Mouse (Mus musculus) embryonic fibroblast, embryonic 13.5 days (primary cell): ENCODE results near the gene Sdc4. TPM values are rescaled to one million over a fixed set of nuclear protein-coding genes. Genes with fewer than 3 reads are reported as not detected.

ENCODE experiments used
- H3K27ac ChIP-seq: 2 replicates; pipeline ENCODE4 v1.5.1; 2012; ENCODE audit warnings: low read length, control low read depth, inconsistent platforms; ENCODE audit not compliant: insufficient read depth
- H3K4me1 ChIP-seq: 2 replicates; pipeline ENCODE4 v1.6.1; 2011; ENCODE audit warnings: low read length; ENCODE audit not compliant: control insufficient read depth, insufficient read depth
- H3K4me3 ChIP-seq: 2 replicates; pipeline ENCODE4 v1.5.1; 2011; ENCODE audit warnings: mild to moderate bottlenecking, control low read depth, low read length; ENCODE audit not compliant: insufficient read depth
- CTCF ChIP-seq: IDR thresholded peaks from 2 replicates; pipeline ENCODE4 v1.5.1; 2011; ENCODE audit warnings: mild to moderate bottlenecking, control low read depth, low read length, moderate library complexity, borderline replicate concordance; ENCODE audit not compliant: insufficient read depth
- POLR2A ChIP-seq: IDR thresholded peaks from 2 replicates; pipeline ENCODE4 v1.6.1; 2011; ENCODE audit warnings: low read depth, mild to moderate bottlenecking, control low read depth, low read length, moderate library complexity
- polyA plus RNA-seq: library from polyadenylated mRNA; stranded (reverse); fragments of >200 nt; gene quantifications from 2 replicates; pipeline ENCODE4 v1.2.4, GENCODE M21; 2011; ENCODE audit warnings: low read depth; ENCODE audit not compliant: missing spikeins, insufficient read length

Gene Sdc4
- polyA plus RNA-seq, 1 experiment = 248 TPM

GRCm38 (mm10) chr2:164389020-164389419 is 54.7 kb downstream of the Sdc4 start, which contains the start of gene Slpi:
Gene Slpi, minus strand, starts transcription at chr2:164389095.
- H3K4me3 ChIP-seq = peak within 1 kb of the TSS; percentile 43
- no peak within 1 kb of the TSS for H3K27ac ChIP-seq
- TF ChIP-seq CTCF (no peak), POLR2A (no peak)
- peaks cover 2% of the 10 kb centered on the region; the same call in 1 of the 2 replicates for H3K4me1 ChIP-seq

GRCm38 (mm10) chr2:164386953-164387352 is 56.7 kb downstream of the Sdc4 start:
- TF ChIP-seq POLR2A = no peak
- peak; percentile 51; the same call in 1 of the 2 replicates for TF ChIP-seq CTCF
- no peak overlapping the region for H3K4me3 ChIP-seq
- peaks cover 6% of the 10 kb centered on the region for H3K4me1 ChIP-seq
- H3K27ac ChIP-seq = no peak overlapping the region

- H3K27ac ChIP-seq = no peak overlapping the region
- H3K4me3 ChIP-seq = no peak overlapping the region
- H3K4me1 ChIP-seq = peaks cover 6% of the 10 kb centered on the region
- TF ChIP-seq CTCF (no peak), POLR2A (no peak)
Measured at GRCm38 (mm10) chr2:164385927-164386763, 57.5 kb downstream of the Sdc4 start.

GRCm38 (mm10) chr2:164383656-164384399 is 59.9 kb downstream of the Sdc4 start:
- H3K27ac ChIP-seq = no peak overlapping the region
- H3K4me3 ChIP-seq = no peak overlapping the region
- TF ChIP-seq POLR2A (no peak), CTCF (no peak)
- peaks cover 6% of the 10 kb centered on the region for H3K4me1 ChIP-seq

- no peak for TF ChIP-seq CTCF
- TF ChIP-seq POLR2A = no peak
- peaks cover 6% of the 10 kb centered on the region for H3K4me1 ChIP-seq
- H3K4me3 ChIP-seq = no peak overlapping the region
- no peak overlapping the region for H3K27ac ChIP-seq
Measured at GRCm38 (mm10) chr2:164382971-164383370, 60.7 kb downstream of the Sdc4 start.

- no peak overlapping the region for H3K4me3 ChIP-seq
- H3K27ac ChIP-seq = no peak overlapping the region
- TF ChIP-seq POLR2A (no peak), CTCF (no peak)
Measured at GRCm38 (mm10) chr2:164381726-164382125, 62.0 kb downstream of the Sdc4 start.

GRCm38 (mm10) chr2:164377478-164378426 is 65.9 kb downstream of the Sdc4 start:
- no peaks in the 10 kb centered on the region for H3K4me1 ChIP-seq
- no peak overlapping the region for H3K27ac ChIP-seq
- no peak overlapping the region for H3K4me3 ChIP-seq
- no peak for TF ChIP-seq POLR2A
- no peak for TF ChIP-seq CTCF

More at GRCm38 (mm10) chr2:164381726-164382125, 62.0 kb downstream of the Sdc4 start:
- H3K4me1 ChIP-seq = peaks cover 6% of the 10 kb centered on the region

Other genes with a start within 250 kb of the Sdc4 start
- gene Wfdc15a, start 243.8 kb downstream of the Sdc4 start, polyA plus RNA-seq = not detected in 2 replicates
- not detected in 2 replicates for gene Wfdc15b, start 222.2 kb downstream of the Sdc4 start, polyA plus RNA-seq
- not detected in 2 replicates for gene Svs2, start 205.4 kb downstream of the Sdc4 start, polyA plus RNA-seq
- gene Svs3b, start 187.2 kb downstream of the Sdc4 start, polyA plus RNA-seq = not detected in 2 replicates
- not detected in 2 replicates for gene Svs4, start 165.4 kb downstream of the Sdc4 start, polyA plus RNA-seq
- not detected in 2 replicates for gene Svs3a, start 154.6 kb downstream of the Sdc4 start, polyA plus RNA-seq
- not detected in 2 replicates for gene Svs6, start 127.1 kb downstream of the Sdc4 start, polyA plus RNA-seq
- gene Svs5, start 111.1 kb downstream of the Sdc4 start, polyA plus RNA-seq = not detected in 2 replicates
- gene Slpi, start 54.8 kb downstream of the Sdc4 start, polyA plus RNA-seq = 0.90 TPM in 1 of 2 replicates, not detected in the other
- gene Rbpjl, start 40.7 kb downstream of the Sdc4 start, polyA plus RNA-seq = not detected in 2 replicates
- gene Matn4, start 38.7 kb downstream of the Sdc4 start, polyA plus RNA-seq = 0.18 and 3.1 TPM in 2 replicates
- gene Sys1, start 13.1 kb upstream of the Sdc4 start, polyA plus RNA-seq = 23.1 and 23.6 TPM in 2 replicates
- 4.1 and 5.8 TPM in 2 replicates for gene Gm20458, start 17.1 kb upstream of the Sdc4 start, polyA plus RNA-seq
- gene Trp53tg5, start 29.8 kb upstream of the Sdc4 start, polyA plus RNA-seq = not detected in 2 replicates
- 13.8 and 19.0 TPM in 2 replicates for gene Dbndd2, start 42.2 kb upstream of the Sdc4 start, polyA plus RNA-seq
- gene Pigt, start 53.6 kb upstream of the Sdc4 start, polyA plus RNA-seq = 59.6 and 66.3 TPM in 2 replicates
- gene Wfdc2, start 118.5 kb upstream of the Sdc4 start, polyA plus RNA-seq = not detected in 2 replicates
- gene Spint3, start 129.6 kb upstream of the Sdc4 start, polyA plus RNA-seq = not detected in 2 replicates
- gene Wfdc6a, start 141.6 kb upstream of the Sdc4 start, polyA plus RNA-seq = not detected in 2 replicates
- not detected in 2 replicates for gene Eppin, start 149.7 kb upstream of the Sdc4 start, polyA plus RNA-seq
- gene Wfdc6b, start 169.6 kb upstream of the Sdc4 start, polyA plus RNA-seq = not detected in 2 replicates
- gene Wfdc8, start 169.7 kb upstream of the Sdc4 start, polyA plus RNA-seq = not detected in 2 replicates
- not detected in 2 replicates for gene Wfdc16, start 194.9 kb upstream of the Sdc4 start, polyA plus RNA-seq
- not detected in 2 replicates for gene Wfdc10, start 212.2 kb upstream of the Sdc4 start, polyA plus RNA-seq
- gene Wfdc9, start 212.7 kb upstream of the Sdc4 start, polyA plus RNA-seq = not detected in 2 replicates
- gene Wfdc11, start 230.2 kb upstream of the Sdc4 start, polyA plus RNA-seq = not detected in 2 replicates
- gene Wfdc13, start 241.2 kb upstream of the Sdc4 start, polyA plus RNA-seq = not detected in 2 replicates